Mouse (Mus musculus) urinary bladder, adult 2 months (tissue): ENCODE measurements around the gene Rassf6. TPM values are rescaled to one million over a fixed set of nuclear protein-coding genes. Genes with fewer than 3 reads are reported as not detected.

Experiments
- DNase-seq: peaks from one replicate; pipeline ENCODE4 v3.0.0; 2022; ENCODE audit warnings: low spot score
- polyA plus RNA-seq: library from polyadenylated mRNA; depleted of rRNA; stranded (reverse); fragments of >200 nt; gene quantifications from 2 replicates; pipeline ENCODE4 v1.2.3, GENCODE M21; 2012; rRNA removed

The Rassf6 gene
- polyA plus RNA-seq, 1 experiment: 14.6 TPM

DNA sequence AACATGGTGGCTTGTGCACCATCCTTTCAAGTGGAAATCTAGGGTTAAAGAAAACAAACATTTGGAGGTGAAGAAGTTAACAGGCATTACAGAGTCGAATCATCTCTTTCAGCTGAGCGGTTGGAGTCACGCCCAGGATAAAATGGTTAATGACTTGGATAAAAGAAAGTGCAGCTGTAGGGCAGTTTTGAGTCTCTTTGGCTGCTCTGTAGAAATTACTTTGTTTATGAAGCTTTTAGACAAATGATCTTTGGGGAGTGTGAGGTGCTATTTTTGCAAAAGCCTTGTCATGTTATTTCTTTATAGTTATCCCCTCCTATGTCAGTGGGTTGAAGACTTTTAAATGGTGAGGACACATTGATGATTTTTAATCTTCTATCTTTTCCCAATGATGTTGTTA is 69.2 kb downstream of the Rassf6 start:
- DNase-seq: no peak

- no peak for DNase-seq
Observed at GRCm38 (mm10) chr5:90568338-90568737, 72.1 kb downstream of the Rassf6 start.

GRCm38 (mm10) chr5:90567788-90568187 is 72.7 kb downstream of the Rassf6 start:
- no peak for DNase-seq

GRCm38 (mm10) chr5:90565205-90565604 is 75.3 kb downstream of the Rassf6 start:
- DNase-seq: no peak

DNA sequence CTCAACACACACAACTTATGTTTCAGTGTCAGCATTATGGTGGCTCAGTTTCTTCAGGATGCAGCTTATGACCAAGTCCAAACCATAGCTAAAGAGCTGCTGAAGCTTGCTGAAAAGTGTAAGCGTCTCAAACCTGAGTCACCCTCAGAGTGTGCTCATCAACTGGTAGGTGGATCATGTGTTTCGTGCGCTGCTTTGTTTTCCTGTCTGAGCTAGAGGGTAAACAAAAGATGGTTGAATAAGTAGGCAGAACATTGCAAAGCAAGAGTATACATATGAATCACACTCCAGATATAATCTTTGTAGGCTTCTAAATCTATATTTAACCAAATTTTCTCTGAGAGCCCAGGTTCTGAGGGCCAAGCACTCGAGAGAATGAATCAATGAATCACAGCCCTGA is 76.3 kb downstream of the Rassf6 start:
- no peak for DNase-seq

GRCm38 (mm10) chr5:90562880-90563279 is 77.6 kb downstream of the Rassf6 start:
- DNase-seq: no peak

DNA sequence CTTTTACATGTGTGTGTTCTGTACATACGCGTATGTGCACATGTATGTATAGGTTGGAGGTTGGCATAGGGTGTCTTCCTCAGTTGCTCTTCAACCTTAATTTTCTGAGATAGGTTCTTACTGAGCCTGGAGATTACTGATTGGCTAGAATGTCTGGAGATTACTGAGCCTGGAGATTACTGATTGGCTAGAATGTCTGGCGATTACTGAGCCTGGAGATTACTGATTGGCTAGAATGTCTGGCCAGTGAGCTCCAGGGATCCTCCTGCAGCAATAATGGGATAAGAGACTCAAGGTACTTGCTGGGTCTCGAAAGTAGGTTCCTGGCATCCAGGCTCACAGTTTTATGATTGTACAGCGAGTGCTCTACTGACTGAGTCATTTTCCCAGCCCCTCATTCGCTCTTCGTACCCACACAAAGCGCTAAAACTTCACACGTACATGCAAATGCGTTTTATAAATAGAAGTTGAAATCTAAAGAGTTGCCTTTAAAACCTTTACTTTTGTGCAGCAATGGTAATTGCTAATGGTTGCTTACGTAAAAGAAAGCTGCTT is 78.7 kb downstream of the Rassf6 start:
- DNase-seq: no peak

DNA sequence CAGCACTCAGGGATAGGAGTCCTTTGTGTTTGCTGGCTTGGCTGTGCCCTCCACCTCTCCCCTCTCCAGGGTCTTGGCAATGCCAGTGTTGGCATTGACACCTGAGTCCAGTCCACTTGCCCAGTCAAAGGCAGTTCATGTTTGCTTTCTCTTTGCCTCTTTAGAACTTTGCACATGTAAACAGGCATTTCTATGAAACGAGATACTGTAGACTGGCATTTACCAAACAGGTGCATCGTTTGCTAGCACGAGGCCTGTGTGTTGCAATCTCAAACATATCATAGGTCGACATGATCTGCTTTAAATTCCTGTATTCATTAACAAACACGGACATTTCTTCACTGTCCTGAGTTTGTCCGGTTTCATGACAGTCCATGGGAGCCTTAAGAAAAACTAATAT is 79.7 kb downstream of the Rassf6 start, which contains the start of gene 5830473C10Rik:
TSS of gene 5830473C10Rik (plus strand) at position 365 of the 400 bp plus-strand sequence.
- no peak for DNase-seq

- DNase-seq: no peak
Observed at GRCm38 (mm10) chr5:90556052-90556451, 84.4 kb downstream of the Rassf6 start.

Other genes with a start within 250 kb of the Rassf6 start
- 0.95 and 4.8 TPM in 2 replicates for gene Alb, start 179.8 kb downstream of the Rassf6 start, polyA plus RNA-seq
- gene Afp, start 149.9 kb downstream of the Rassf6 start, polyA plus RNA-seq: 2.4 and 2.5 TPM in 2 replicates
- gene Afm, start 121.7 kb downstream of the Rassf6 start, polyA plus RNA-seq: not detected in 2 replicates
- not detected in 2 replicates for gene 5830473C10Rik, start 79.5 kb downstream of the Rassf6 start, polyA plus RNA-seq
- 0.04 and 0.10 TPM in 2 replicates for gene Cxcl5, start 118.7 kb upstream of the Rassf6 start, polyA plus RNA-seq
- 0.22 and 0.29 TPM in 2 replicates for gene Ppbp, start 127.9 kb upstream of the Rassf6 start, polyA plus RNA-seq
- 71.0 and 121 TPM in 2 replicates for gene Pf4, start 131.8 kb upstream of the Rassf6 start, polyA plus RNA-seq
- gene Cxcl3, start 145.4 kb upstream of the Rassf6 start, polyA plus RNA-seq: 0.06 TPM in 1 of 2 replicates, not detected in the other
- 0.16 and 0.21 TPM in 2 replicates for gene Cxcl15, start 153.9 kb upstream of the Rassf6 start, polyA plus RNA-seq